Mouse (Mus musculus): ENCODE data around the gene Stard9.

GRCm38 (mm10) chr2:120710154-120710553, 81.2 kb downstream of the Stard9 start:
- TF ChIP-seq CTCF (IDR thresholded peaks at IDR 0.05; ENCODE audit: extremely low read depth, insufficient read depth, low read length) (no peak), POLR2A (IDR thresholded peaks at IDR 0.05; ENCODE audit: extremely low read depth, insufficient read depth, low read length) (no peak)

Measured in cortical plate, adult 2 months (tissue).